Mouse (Mus musculus) heart, embryonic 15.5 days (tissue): ENCODE data around the gene Ap1b1. TPM values are rescaled to one million over a fixed set of nuclear protein-coding genes. Genes with fewer than 3 reads are reported as not detected.
A peak's percentile ranks its signal among the peaks of the same experiment; 100 is the strongest.
"Not testable (repeated sequence)": the region's sequence is repeated elsewhere in the genome, so short reads cannot be mapped to it uniquely, and the experiment has no call there.

Source experiments
- ATAC-seq: fragments of 200-750 bp; cut with Nextera tagmentation; replicated peaks from 2 replicates; pipeline ENCODE4 v1.8.0; 2017; ENCODE audit warnings: low read depth, moderate TSS enrichment; ENCODE audit not compliant: insufficient number of reproducible peaks, insufficient read depth, low FRiP score
- H3K27ac ChIP-seq: fragments of 300-500 bp; sonication (generic); 2 replicates; pipeline ENCODE4 v1.5.1; 2015; ENCODE audit warnings: mild to moderate bottlenecking, inconsistent platforms
- H3K27me3 ChIP-seq: fragments of 300-500 bp; sonication (generic); 2 replicates; pipeline ENCODE4 v1.6.1; 2015; ENCODE audit warnings: inconsistent platforms
- H3K36me3 ChIP-seq: fragments of 300-500 bp; sonication (generic); 2 replicates; pipeline ENCODE4 v1.6.1; 2015; ENCODE audit warnings: mild to moderate bottlenecking, inconsistent platforms
- H3K4me1 ChIP-seq: fragments of 300-500 bp; sonication (generic); replicated peaks from 2 replicates; pipeline ENCODE4 v1.6.1; 2015; ENCODE audit warnings: inconsistent platforms
- H3K4me2 ChIP-seq: fragments of 300-500 bp; sonication (generic); 2 replicates; pipeline ENCODE4 v1.6.1; 2015; ENCODE audit warnings: inconsistent platforms, mild to moderate bottlenecking, moderate library complexity
- H3K4me3 ChIP-seq: fragments of 300-500 bp; sonication (generic); 2 replicates; pipeline ENCODE4 v1.5.1; 2015; ENCODE audit warnings: mild to moderate bottlenecking, inconsistent platforms
- H3K9ac ChIP-seq: fragments of 300-500 bp; sonication (generic); 2 replicates; pipeline ENCODE4 v1.6.1; 2015; ENCODE audit warnings: mild to moderate bottlenecking, inconsistent platforms
- H3K9me3 ChIP-seq: fragments of 300-500 bp; sonication (generic); replicated peaks from 2 replicates; pipeline ENCODE4 v1.6.1; 2016; ENCODE audit warnings: inconsistent platforms
- WGBS: fragments of 180-500 bp; shearing (Covaris S2); methylation state at CpG from one replicate; pipeline ENCODE4 v1.1.7; 2015; ENCODE audit warnings: mixed read lengths; 5-methylcytosine and 5-hydroxymethylcytosine counted together
- polyA plus RNA-seq: library from polyadenylated mRNA; unstranded; fragments of >200 nt; fragmentation: Nextera tagmentation; extraction: Ambion mirVana; gene quantifications from 2 replicates; pipeline ENCODE4 v1.2.1, GENCODE M21; 2015

Ap1b1 gene
- polyA plus RNA-seq, 1 experiment from 2014 or later: 32.1 TPM

DNA sequence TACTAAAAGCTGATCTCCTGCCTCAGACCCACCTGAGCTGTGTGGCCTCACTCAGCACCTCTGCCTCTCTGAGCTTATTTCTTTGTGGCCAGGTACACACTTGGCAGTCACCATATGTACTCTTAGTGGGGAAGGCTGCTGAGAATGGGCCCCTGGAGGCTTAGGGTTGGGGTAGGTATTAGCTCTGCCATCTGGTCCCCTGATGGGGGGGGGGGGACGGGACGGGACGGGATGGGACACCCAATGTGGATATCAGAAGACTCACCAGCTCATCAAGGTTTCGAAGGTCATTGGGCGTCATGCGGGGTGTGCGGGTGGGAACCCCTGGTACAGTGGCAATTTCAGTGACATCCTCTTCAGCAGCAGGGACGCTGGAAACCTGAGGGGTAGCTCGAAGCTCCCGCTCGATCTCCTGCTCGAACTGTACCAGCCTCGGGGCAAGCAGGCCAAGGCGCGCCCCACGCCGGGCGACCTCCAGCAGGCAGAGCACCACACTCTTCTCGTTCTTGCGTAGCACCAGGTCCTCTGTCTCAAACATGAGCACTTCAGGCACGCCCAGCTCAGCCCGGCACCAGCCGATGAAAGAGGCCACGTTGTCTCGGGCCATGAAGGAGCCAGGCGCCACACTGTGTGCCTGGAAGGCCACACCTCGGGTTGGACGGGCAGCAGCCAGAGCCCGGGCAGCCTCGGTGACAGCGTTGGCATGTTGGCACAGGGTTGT is 77.1 kb downstream of the Ap1b1 start:
- Histone ChIP-seq H3K4me1 (peaks cover 54% of the 10 kb centered on the region), H3K4me3 (peak overlapping the region; percentile 69), H3K36me3 (peaks cover 11% of the 10 kb centered on the region), H3K27me3 (peaks cover 47% of the 10 kb centered on the region), H3K4me2 (peak overlapping the region; percentile 95), H3K9me3 (no peaks in the 10 kb centered on the region), H3K27ac (no peak overlapping the region), H3K9ac (peak overlapping the region; percentile 74; the same call in 1 of the 2 replicates)
- 63% methylated on average over 31 of the region's 31 CpGs for WGBS
- no peak for ATAC-seq

DNA sequence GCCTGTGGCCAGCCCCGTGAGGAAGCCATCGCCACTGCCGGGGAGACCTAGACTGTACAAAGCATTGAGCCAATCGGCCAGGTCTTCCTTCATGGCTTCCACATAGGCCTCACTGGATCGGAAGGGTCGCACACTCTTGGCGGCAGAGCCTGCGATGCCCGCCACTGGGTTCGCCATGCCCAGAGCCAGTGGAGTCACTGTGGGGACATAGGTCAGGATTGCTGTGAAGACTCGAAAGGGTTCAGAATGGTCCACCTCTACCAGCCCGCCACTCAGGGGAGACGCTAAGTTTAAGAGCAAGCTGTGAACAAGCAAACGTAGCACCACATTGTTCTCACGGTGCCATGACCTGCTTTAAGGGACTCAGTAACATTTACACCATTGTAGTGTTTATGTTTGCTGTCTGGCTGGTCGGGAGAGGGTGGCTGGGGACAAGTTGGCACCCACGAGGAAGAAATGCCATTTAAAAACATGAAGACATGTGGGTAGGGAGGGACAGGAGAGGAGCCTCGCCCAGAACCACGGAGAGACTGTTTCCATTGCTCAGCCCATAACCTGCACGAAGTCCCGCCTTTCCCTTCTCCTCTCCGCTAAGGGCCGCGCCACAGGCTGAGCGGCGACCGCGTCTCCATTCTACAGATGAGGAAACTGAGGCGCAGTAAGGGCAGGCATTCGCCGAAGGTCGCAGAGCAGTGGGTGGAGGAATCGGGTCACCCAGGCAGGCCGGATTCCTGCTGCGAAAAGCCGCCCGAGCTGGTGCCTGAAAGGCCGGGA is 77.8 kb downstream of the Ap1b1 start:
- H3K27me3 ChIP-seq: peaks cover 40% of the 10 kb centered on the region
- no peak for ATAC-seq
- peak overlapping the region; percentile 47 for H3K27ac ChIP-seq
- peaks cover 47% of the 10 kb centered on the region for H3K4me1 ChIP-seq
- H3K9ac ChIP-seq: peak overlapping the region; percentile 74
- peak overlapping the region; percentile 95 for H3K4me2 ChIP-seq
- H3K9me3 ChIP-seq: no peaks in the 10 kb centered on the region
- 17% methylated on average over 38 of the region's 38 CpGs for whole genome bisulfite sequencing
- peaks cover 18% of the 10 kb centered on the region for H3K36me3 ChIP-seq
- H3K4me3 ChIP-seq: peak overlapping the region; percentile 69

DNA sequence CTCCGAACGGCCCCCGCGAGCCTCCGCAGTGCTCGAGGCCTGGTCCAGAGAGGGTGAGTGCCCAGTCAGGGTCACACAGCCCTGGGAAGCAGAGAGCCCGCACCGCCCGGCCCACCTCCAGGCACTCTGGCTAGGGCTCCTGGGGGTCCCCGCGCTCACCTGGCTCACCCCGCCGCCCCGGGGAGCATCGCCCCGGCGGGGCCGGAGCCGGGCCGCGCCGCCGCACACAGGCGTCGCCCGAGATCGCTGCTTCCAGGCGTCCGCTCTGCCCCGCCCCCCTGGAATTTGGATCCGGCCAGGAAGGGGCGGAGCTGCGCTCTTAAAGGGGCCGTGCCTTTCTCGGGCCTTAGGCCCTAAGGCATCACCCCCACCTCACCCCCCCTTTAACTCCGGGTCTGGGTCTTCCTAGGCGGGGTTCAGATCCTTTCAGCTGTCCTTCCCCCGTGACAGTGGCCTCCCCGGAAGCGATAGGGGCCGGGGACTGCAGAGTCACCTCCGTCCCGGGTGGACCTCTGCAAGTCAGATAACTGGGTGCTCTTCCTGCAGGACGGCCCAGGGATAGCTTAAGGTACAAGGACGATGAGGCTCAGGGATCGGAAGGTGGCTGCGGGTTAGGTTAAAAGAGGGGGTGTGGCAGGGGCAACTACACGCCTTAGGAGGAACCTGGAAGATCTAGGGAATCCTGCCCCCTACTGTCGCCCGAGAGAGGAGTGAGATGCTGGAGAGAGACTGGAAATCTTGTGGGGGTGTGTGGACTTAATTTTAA is 78.6 kb downstream of the Ap1b1 start, which contains the start of gene Gas2l1:
Gene Gas2l1 (minus strand): TSS at position 272 of the 766 bp plus-strand sequence.
- H3K27ac ChIP-seq: peak within 1 kb of the TSS; percentile 47
- H3K9me3 ChIP-seq: no peaks in the 10 kb centered on the region
- under 1% methylated on average over 50 of the region's 50 CpGs for WGBS
- peak within 1 kb of the TSS; percentile 95 for H3K4me2 ChIP-seq
- ATAC-seq: peak; percentile 87
- H3K36me3 ChIP-seq: peaks cover 24% of the 10 kb centered on the region
- peaks cover 42% of the 10 kb centered on the region for H3K4me1 ChIP-seq
- peaks cover 32% of the 10 kb centered on the region for H3K27me3 ChIP-seq
- peak within 1 kb of the TSS; percentile 69 for H3K4me3 ChIP-seq
- H3K9ac ChIP-seq: peak within 1 kb of the TSS; percentile 74

DNA sequence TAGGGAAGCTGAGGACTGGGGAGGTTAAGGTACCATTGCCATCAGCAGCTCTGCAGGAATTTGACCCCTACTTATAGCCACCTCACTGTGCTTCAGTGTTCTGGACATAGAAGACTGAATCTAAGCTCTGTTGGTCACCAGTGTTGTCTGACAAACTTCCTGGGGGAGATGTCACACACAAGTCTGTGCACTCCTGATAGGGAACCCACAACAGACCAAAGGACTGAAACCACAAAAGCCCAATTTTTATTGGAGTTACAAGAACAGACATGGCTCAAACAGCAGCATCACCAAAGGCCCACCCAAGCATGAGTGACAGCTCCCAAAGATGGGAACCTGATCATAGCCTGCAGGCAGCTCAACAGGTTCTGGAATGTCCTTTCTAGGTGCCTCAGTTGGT is 80.4 kb downstream of the Ap1b1 start:
- Histone ChIP-seq H3K4me1 (peaks cover 29% of the 10 kb centered on the region), H3K36me3 (peaks cover 42% of the 10 kb centered on the region), H3K27ac (no peak overlapping the region), H3K9ac (no peak overlapping the region), H3K4me2 (no peak overlapping the region), H3K27me3 (peaks cover 14% of the 10 kb centered on the region), H3K4me3 (no peak overlapping the region), H3K9me3 (no peaks in the 10 kb centered on the region)
- ATAC-seq: no peak

DNA sequence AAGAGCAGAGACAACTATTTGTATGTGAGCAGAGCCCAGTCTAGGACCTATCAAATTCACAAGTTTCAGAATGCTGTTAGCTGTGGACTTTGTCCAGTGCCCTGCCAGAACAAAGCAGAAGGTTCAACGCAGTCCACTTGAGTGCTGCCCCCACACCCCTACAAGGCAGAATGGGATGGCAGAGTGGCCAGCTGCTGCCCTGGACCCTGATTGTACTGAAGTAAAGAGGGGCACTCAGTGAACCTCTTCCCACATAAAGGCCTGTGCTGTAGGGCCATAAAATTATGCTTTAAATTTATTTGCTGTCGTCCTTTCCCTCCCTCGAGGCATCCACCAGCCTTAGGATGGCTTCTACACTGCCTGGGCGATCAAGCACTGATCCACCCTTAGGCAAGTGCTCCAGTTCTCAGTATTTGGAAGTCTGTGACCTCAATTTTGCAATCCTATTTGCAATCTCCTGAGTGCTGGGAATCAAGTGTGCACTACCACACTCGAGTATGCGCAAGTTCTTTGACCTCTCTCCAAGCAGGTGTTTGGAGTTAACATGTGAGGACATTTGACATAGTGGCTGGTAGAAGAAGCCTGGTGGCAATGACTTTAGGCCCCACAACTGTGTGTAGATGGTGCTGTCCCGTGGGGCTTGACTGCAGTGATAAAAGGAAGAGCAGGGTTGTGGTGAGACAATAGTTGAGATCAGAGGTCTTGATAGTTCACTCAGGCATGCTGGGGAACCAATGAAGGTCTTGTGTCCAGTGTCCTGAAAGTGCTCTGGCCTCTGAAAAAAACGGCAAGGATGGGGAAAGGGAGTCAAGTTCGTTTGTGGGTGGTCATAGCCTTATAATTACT is 81.7 kb downstream of the Ap1b1 start:
- H3K9me3 ChIP-seq: no peaks in the 10 kb centered on the region

DNA sequence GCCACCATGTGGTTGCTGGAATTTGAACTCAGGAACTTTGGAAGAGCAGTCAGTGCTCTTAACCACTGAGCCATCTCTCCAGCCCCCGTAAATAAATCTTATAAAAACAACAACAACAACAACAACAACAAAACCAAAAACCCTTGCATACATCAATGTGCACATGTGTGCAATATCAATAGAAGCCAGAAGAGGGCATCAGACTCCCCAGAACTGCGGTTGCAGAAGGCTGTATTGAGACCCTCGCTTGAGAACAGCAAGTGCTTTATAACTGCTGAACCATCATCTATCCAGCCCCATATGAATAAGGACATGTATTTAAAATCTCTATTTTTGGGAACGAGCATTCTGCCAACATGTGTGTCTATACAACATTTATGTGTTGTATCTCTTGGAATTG is 88.3 kb downstream of the Ap1b1 start:
- H3K36me3 ChIP-seq: peaks cover 80% of the 10 kb centered on the region
- H3K27ac ChIP-seq: no peak overlapping the region
- no peak overlapping the region for H3K4me3 ChIP-seq
- H3K4me1 ChIP-seq: no peaks in the 10 kb centered on the region
- WGBS: 79% methylated on average over 4 of the region's 4 CpGs
- H3K4me2 ChIP-seq: no peak overlapping the region
- no peaks in the 10 kb centered on the region for H3K27me3 ChIP-seq
- no peaks in the 10 kb centered on the region for H3K9me3 ChIP-seq
- no peak for ATAC-seq
- H3K9ac ChIP-seq: no peak overlapping the region

More for the DNA sequence above, 81.7 kb downstream of the Ap1b1 start:
- peaks cover 3% of the 10 kb centered on the region; the same call in 1 of the 2 replicates for H3K27me3 ChIP-seq
- no peak overlapping the region for H3K9ac ChIP-seq
- no peak overlapping the region for H3K4me3 ChIP-seq
- H3K27ac ChIP-seq: no peak overlapping the region
- H3K4me1 ChIP-seq: peaks cover 16% of the 10 kb centered on the region
- no peak overlapping the region for H3K4me2 ChIP-seq
- ATAC-seq: no peak
- H3K36me3 ChIP-seq: peaks cover 55% of the 10 kb centered on the region
- WGBS: 82% methylated on average over 9 of the region's 9 CpGs

DNA sequence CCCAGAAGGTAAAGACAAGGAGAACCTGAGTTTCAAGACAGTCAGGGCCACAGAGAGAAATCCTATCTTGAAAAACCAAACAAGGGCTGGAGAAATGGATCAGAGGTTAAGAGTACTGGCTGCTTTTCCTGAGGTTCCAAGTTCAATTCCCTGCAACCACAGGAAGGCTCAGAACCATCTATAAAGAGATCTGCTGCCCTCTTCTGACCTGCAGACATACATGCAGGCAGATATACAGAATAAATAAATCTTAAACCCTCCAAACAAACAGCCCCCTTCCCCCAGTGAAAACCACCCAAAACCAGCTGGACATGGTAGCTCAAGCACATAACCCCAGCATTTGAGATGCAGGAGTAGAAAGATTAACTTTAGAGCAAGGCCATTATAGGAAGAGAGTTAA is 89.1 kb downstream of the Ap1b1 start:
- H3K4me1 ChIP-seq: no peaks in the 10 kb centered on the region
- no peak overlapping the region for H3K4me2 ChIP-seq
- no peak for ATAC-seq
- no peaks in the 10 kb centered on the region for H3K27me3 ChIP-seq
- H3K9ac ChIP-seq: no peak overlapping the region
- H3K9me3 ChIP-seq: no peaks in the 10 kb centered on the region
- H3K36me3 ChIP-seq: peaks cover 77% of the 10 kb centered on the region
- no peak overlapping the region for H3K4me3 ChIP-seq
- H3K27ac ChIP-seq: no peak overlapping the region

DNA sequence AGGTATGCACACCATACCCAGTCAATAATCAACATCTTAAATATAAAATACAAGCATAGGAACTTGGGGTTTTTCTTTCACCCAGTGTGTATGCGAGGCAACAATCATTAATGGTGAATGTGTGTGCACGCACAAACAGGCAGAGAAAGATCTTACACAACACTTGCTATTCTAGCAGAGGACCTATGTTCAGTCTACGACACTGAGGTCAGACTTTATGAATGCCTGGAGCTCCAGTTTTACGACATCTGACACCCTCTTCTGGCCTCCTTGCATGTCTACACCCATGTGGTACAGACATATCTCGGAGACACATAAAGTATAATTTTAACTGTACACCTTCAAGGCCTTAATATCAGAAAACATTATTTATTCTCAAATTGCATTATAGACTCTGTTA is 90.2 kb downstream of the Ap1b1 start:
- not testable (repeated sequence) for H3K4me3 ChIP-seq, H3K9me3 ChIP-seq, H3K27me3 ChIP-seq, H3K4me1 ChIP-seq, H3K9ac ChIP-seq, H3K4me2 ChIP-seq, ATAC-seq, H3K27ac ChIP-seq
- H3K36me3 ChIP-seq: peaks cover 73% of the 10 kb centered on the region
- 77% methylated on average over 4 of the region's 5 CpGs for WGBS

DNA sequence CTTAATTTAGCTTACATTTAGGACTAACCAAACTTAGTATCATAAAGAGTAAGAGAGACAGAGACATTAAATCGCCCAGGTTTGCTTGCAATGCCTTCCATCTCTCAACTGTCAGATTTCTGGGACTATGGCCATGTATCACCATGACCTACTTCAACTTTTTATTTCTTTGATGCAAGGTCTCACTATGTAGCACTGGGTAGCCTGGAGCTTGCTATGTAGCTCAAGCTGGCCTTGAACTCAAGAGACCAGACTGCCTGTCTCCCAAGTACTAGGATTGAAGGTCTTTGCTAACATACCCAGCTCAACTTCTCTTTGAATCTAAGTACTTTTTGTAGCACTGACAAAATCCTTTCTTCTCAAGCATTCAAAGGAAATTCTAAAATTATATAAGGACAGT is 102.5 kb downstream of the Ap1b1 start:
- 96% methylated on average over 1 of the region's 1 CpGs for WGBS
- Histone ChIP-seq H3K9me3 (no peaks in the 10 kb centered on the region), H3K4me3 (no peak overlapping the region), H3K27me3 (no peaks in the 10 kb centered on the region), H3K9ac (no peak overlapping the region), H3K4me1 (no peaks in the 10 kb centered on the region), H3K4me2 (no peak overlapping the region), H3K36me3 (peaks cover 80% of the 10 kb centered on the region), H3K27ac (no peak overlapping the region)
- no peak for ATAC-seq

DNA sequence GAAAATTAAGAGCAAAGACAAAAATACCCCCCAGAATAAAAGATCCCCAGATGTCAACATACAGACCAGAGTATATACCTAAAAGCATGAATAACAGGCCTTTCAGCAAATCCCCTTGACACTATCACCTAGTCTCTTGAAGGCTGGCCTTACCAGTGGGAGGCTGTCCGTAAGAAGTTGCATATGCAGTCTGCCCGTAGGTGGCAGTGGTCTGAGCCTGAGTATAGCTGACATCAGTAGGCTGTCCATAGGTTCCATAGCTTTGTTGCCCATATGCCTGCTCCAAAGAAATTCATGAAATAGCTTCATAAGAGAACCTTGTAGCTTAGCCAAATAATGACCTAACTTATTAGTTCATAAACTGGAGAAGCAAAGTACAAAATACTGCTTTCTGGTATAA is 105.1 kb downstream of the Ap1b1 start:
- H3K27ac ChIP-seq: no peak overlapping the region
- H3K9me3 ChIP-seq: no peaks in the 10 kb centered on the region
- no peak for ATAC-seq
- H3K4me3 ChIP-seq: no peak overlapping the region
- 36% methylated on average over 2 of the region's 2 CpGs for WGBS
- H3K27me3 ChIP-seq: no peaks in the 10 kb centered on the region
- H3K9ac ChIP-seq: no peak overlapping the region
- H3K4me1 ChIP-seq: peaks cover 12% of the 10 kb centered on the region
- peaks cover 54% of the 10 kb centered on the region for H3K36me3 ChIP-seq
- no peak overlapping the region for H3K4me2 ChIP-seq
